Mouse (Mus musculus) cerebellum, adult 9-10 months (tissue): ENCODE measurements around the gene Pnpla2.

Experiments
- DNase-seq: peaks from one replicate; pipeline ENCODE4 v3.0.0; 2022

The Pnpla2 gene

DNA sequence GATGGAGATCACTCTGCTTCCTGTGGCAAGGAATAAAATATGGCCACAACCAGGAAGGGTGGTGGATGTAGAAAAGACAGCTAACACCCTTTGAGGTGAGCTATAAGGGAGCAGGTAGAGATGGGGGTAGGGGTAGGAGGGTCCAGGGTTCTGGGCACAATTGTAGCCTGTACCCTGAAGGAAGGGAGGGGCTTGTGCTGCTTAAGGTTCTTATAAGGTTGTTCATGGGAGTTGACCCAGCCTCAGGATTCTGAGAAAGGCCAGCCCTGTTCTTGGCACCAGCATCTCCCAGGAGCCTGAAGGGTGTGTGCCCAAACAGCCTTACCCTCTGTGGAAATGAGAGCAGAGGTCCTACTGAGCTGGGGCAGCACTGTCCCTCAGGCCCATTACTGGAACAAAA is 3.1 kb upstream of the Pnpla2 start:
- DNase-seq = no peak

DNA sequence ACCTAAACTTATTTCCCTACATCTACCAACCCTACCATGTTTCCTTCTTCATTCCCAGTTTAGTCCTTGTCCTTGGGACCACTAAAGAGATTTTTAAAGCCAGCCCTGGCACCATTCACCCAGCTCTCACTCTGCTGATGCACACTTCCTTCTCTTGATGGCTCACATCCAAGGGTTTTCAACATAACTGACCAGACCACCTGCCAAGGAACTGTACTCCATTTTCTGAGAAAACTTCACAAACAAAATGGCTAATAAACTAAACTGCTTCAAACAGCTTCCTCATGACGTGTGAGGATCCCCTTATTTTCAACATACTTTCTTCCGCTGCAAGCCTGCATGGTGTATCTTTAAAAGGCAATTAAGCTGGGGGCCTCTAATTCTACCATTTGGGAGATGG is 1.4 kb upstream of the Pnpla2 start:
- DNase-seq = no peak

DNA sequence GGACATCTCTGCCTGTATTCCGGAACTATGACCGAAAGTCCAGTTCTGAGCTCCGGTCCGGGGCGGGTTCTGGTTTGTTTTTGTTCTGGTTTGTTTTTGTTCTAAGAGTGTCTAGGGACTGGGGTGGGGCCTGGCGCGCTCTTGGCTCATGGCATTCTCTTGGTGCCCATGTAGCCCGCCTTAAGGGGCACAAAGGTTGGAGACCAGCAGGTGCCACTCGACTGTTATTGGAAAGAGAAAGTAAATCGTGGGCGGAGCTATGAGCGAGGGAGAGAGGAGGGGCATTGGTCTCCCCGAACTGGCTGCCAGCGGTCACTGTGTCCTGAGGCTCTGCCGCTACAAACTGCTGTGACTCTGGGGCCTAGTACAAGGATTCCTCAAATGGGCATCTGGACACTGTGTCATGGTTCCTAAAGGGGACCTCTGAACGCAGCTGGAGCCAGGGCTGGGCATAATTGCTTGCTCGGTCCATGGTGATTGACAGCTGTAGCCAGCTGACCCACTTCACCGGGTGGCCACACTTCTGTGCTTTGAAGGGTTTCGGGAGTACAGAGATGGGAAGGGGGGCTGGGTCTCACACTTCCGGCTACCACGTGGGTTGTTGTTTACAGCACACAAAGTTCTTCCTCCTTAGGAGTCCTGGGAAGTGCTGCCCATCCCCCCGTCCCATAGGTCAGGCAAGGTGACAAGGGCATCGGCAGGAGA is 764 bp downstream of the Pnpla2 start:
- peak; percentile 84 for DNase-seq

DNA sequence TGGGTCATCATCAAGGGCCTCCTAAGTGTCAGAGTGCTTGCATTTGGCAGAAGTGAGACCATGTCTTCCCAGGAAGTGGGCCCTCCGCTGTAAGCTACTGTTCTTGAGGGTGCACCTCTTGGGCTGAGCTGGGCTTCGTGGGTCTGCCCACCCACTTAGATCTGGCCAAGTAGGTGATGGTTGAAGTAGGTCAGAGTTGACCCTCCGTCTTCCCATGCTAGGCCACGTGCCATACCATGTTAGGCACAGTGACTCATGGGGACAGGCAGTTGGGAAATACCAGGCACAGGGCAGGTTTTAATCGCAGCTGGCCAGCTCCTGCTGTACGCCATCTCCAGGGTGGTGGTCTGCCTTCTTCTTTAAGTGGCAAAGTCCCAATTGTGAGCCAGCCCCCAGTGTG is 1.7 kb downstream of the Pnpla2 start:
- DNase-seq = no peak

GRCm38 (mm10) chr7:141457236-141457635 is 2.2 kb downstream of the Pnpla2 start:
- no peak for DNase-seq

DNA sequence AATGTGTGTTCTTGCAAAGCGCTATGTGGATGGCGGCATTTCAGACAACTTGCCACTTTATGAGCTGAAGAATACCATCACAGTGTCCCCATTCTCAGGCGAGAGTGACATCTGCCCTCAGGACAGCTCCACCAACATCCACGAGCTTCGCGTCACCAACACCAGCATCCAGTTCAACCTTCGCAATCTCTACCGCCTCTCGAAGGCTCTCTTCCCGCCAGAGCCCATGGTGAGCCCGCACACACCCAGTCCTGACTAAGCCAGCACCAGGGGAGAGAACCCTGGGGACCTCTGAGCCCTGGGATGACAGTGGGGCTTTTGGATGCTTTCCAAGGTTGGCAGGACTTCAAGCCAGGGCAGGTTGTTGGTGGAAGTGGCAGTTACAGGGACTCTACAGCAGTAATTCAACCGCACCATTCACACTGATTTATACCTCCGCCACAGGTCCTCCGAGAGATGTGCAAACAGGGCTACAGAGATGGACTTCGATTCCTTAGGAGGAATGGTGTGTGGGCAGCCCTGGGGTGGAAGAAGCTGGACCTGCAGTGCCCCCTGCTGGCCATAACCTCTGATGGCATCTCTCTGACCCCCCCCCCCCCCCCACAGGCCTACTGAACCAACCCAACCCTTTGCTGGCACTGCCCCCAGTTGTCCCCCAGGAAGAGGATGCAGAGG is 3.1 kb downstream of the Pnpla2 start:
- peak; percentile 77 for DNase-seq

GRCm38 (mm10) chr7:141458661-141459060 is 3.7 kb downstream of the Pnpla2 start:
- no peak for DNase-seq

GRCm38 (mm10) chr7:141459301-141459711 is 4.3 kb downstream of the Pnpla2 start:
- peak; percentile 88 for DNase-seq

GRCm38 (mm10) chr7:141460001-141460390 is 5.0 kb downstream of the Pnpla2 start:
- DNase-seq = no peak

GRCm38 (mm10) chr7:141460391-141461113 is 5.6 kb downstream of the Pnpla2 start, which contains the start of gene Cracr2b:
Gene Cracr2b (plus strand): TSS chr7:141461094.
- no peak for DNase-seq

DNA sequence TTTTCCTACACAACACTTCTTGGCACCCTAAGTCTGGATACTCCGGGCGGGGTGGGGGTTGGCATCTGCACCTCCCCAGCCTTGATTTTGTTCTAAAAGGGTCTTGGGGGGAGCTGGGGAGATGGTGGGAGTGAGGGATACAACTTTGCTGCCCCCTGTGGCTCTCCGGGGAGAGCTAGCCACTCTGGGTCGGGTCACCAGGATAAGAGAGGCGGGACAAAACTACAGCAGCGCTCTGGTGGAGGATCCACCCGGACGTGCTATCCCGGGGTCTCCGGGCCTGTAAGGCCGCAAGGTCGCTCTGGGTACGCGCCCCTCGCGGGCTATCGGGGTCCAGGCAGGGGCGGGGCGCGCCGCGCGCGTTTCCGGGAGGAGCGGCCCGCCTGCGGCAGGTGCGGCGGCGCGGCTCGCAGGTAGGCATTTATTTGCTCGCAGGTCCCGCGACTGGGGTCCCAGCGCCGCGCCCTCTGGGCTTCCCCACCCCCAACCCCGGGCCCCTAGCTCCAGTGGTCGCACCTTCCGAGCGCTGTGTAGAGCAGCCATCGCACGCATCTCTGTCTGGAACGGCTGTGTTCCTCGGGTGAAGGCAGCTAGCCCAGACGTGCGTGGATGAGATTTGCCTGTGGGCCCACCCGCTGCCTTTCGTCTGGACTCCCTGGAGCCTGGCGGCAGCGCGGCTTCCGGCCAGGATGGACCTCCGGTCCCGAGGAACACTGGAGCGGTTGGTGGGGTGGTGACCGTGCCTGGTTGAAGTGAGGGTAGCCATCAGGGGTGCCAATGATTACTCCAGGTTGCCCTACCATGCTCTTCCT is 6.7 kb downstream of the Pnpla2 start:
- DNase-seq = no peak

- DNase-seq = no peak
Observed at GRCm38 (mm10) chr7:141462333-141462821, 7.4 kb downstream of the Pnpla2 start.

DNA sequence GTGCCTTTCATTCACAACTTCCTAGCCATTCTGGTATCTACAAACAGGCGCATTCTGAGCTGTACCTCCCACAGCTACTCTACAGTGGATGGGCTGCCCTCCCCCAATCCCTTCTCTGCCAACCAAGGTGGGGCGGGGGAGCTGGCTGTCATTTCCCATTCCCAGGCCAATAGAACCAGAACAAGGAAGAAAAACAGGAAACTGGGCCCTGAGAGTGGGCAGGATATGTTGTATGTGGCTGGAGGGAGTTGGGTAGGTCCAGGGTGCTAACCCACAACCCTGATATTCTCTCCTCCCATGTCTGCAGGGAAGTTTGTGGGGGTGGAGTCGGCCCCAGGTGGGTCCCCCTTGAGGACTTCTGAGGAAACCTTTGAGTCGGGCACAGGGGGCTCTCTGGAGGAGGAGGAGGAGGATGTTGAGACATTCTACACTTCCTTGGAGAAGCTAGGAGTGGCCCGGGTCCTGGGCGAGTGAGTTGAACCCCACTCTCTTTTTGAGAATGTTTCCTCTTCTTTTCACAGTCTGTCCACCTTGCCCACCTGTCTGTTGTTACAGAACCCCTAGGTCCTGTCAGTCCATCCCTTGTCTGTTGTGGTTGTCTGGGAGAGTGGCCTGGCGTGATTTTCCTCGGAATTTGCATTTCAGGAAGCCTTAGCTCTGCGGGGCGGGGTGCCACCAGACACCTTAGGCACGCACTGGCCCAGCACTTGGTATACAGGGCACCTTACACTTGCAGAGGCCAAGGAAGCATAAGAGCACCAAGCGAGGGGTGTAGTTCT is 9.0 kb downstream of the Pnpla2 start:
- no peak for DNase-seq

- DNase-seq = no peak
Observed at GRCm38 (mm10) chr7:141464603-141465201, 9.7 kb downstream of the Pnpla2 start.

- no peak for DNase-seq
Observed at GRCm38 (mm10) chr7:141465388-141466044, 10.5 kb downstream of the Pnpla2 start.

GRCm38 (mm10) chr7:141466045-141466394 is 11.0 kb downstream of the Pnpla2 start:
- DNase-seq = no peak

GRCm38 (mm10) chr7:141466607-141467148 is 11.7 kb downstream of the Pnpla2 start:
- no peak for DNase-seq

GRCm38 (mm10) chr7:141467230-141468030 is 12.4 kb downstream of the Pnpla2 start, which contains the start of gene Cd151:
Gene Cd151 (plus strand): TSS chr7:141467392.
- no peak for DNase-seq

- no peak for DNase-seq
Observed at GRCm38 (mm10) chr7:141468164-141468521, 13.1 kb downstream of the Pnpla2 start.
